Mouse (Mus musculus) stomach, embryonic 16.5 days (tissue): ENCODE results near the gene Angptl8. TPM values are rescaled to one million over a fixed set of nuclear protein-coding genes. Genes with fewer than 3 reads are reported as not detected.

Experiments used
- ATAC-seq: fragments of 200-750 bp; cut with Nextera tagmentation; 2 replicates; pipeline ENCODE4 v1.8.0; 2017; ENCODE audit warnings: moderate number of reproducible peaks, moderate TSS enrichment; ENCODE audit not compliant: insufficient read depth, low FRiP score
- H3K27ac ChIP-seq: fragments of 300-500 bp; sonication (generic); 2 replicates; pipeline ENCODE4 v1.5.1; 2014; ENCODE audit warnings: low read length
- H3K27me3 ChIP-seq: fragments of 300-500 bp; sonication (generic); 2 replicates; pipeline ENCODE4 v1.6.1; 2014; ENCODE audit warnings: low read length, control low read depth, mixed read lengths; ENCODE audit not compliant: control insufficient read depth, insufficient read depth
- H3K36me3 ChIP-seq: fragments of 300-500 bp; sonication (generic); 2 replicates; pipeline ENCODE4 v1.6.1; 2014; ENCODE audit warnings: low read length; ENCODE audit not compliant: control insufficient read depth, insufficient read depth
- H3K4me1 ChIP-seq: fragments of 300-500 bp; sonication (generic); 2 replicates; pipeline ENCODE4 v1.6.1; 2014; ENCODE audit warnings: low read length, control low read depth, mixed read lengths; ENCODE audit not compliant: control insufficient read depth, insufficient read depth
- H3K4me2 ChIP-seq: fragments of 300-500 bp; sonication (generic); 2 replicates; pipeline ENCODE4 v1.6.1; 2014; ENCODE audit warnings: low read depth, low read length, mixed read lengths
- H3K4me3 ChIP-seq: fragments of 300-500 bp; sonication (generic); replicated peaks from 2 replicates; pipeline ENCODE4 v1.5.1; 2014; ENCODE audit warnings: mild to moderate bottlenecking, low read length
- H3K9ac ChIP-seq: fragments of 300-500 bp; sonication (generic); 2 replicates; pipeline ENCODE4 v1.6.1; 2014; ENCODE audit warnings: low read length
- H3K9me3 ChIP-seq: fragments of 300-500 bp; sonication (generic); replicated peaks from 2 replicates; pipeline ENCODE4 v1.6.1; 2016; ENCODE audit warnings: low read length, control low read depth; ENCODE audit not compliant: control insufficient read depth
- WGBS: fragments of 180-500 bp; shearing (Covaris S2); extraction: QIAGEN DNeasy Blood & Tissue Kit; methylation state at CpG from one replicate; pipeline ENCODE4 v1.1.7; 2014; 5-methylcytosine and 5-hydroxymethylcytosine counted together
- polyA plus RNA-seq: library from polyadenylated mRNA; unstranded; fragments of >200 nt; fragmentation: Nextera tagmentation; extraction: Ambion mirVana; gene quantifications from 2 replicates; pipeline ENCODE4 v1.2.1, GENCODE M21; 2015

Gene Angptl8
- polyA plus RNA-seq, 1 experiment from 2014 or later, result 6.4 TPM

DNA sequence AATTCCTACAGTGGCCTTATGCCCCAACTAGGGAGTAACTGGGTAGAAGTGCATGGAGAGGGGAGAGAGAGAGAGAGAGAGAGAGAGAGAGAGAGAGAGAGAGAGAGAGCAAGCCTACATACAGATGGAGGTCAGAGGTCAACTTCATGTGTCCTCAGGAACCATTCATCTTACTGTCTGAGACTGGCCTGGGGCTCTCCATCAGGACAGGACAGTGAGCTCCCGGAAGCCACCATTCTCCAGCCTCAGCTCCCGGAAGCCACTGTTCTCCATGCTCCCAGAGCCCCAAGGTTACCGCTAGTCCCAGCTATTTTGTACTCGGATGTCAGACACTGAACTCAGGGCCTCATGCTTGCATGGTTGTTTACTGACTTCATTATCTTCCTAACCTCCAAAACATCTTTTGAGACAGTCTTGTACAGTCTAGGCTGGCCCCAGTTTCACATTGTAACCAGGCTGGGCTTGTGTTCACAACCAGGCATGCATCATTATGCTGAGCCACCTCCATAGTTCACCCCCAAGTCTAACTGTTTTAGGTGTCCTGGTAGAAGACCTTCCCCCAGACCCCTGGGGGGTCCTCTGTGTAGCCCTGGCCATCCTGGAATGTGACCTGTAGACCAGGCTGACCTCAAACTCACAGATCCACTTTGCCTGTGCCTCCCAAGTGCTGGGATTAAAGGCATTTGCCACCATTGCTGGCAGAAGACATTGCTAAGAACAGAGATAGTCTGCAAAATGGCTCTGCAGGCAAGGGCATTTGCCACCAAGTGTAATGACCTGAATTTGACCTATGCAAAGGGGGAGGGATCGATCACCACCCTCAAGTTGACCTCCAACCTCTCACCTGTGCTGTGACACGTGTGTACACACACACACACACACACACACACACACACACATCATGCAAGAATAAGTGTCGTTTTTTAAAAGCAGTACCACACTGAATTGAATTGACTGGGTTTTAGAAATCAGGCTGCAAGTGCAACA is 14.7 kb downstream of the Angptl8 start:
- H3K27me3 ChIP-seq, result no peaks in the 10 kb centered on the region
- H3K27ac ChIP-seq, result 0 out of 2 replicates have a peak overlapping the region, but pooled peaks have one; percentile 11
- peaks cover 44% of the 10 kb centered on the region for H3K4me1 ChIP-seq
- no peak for ATAC-seq
- peak overlapping the region; percentile 85 for H3K4me2 ChIP-seq
- no peaks in the 10 kb centered on the region for H3K9me3 ChIP-seq
- 0 out of 2 replicates have a peak overlapping the region, but pooled peaks have one; percentile 1 for H3K9ac ChIP-seq
- no peak overlapping the region for H3K4me3 ChIP-seq
- H3K36me3 ChIP-seq, result no peaks in the 10 kb centered on the region
- 59% methylated on average over 7 of the region's 7 CpGs for WGBS

DNA sequence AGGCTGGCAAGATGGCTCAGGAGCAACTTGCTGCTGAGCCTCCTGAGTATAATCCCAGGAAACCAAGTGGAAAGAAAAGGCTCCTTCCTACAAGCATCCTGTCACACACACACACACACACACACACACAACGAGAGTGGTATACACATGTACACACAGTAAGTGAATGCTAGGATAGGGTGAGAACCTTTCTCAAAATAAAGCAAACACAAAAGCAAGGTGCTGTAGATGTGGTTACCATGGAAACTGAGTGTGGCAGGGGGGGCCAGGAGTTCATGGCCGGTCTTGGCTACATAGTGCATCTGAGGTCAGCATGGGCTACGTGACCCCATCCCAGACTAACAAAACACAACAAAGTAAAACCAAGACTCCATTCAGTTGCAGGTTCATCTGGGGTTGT is 15.8 kb downstream of the Angptl8 start:
- Histone ChIP-seq H3K4me3 (peak overlapping the region; percentile 81), H3K9ac (peak overlapping the region; percentile 91; the same call in 1 of the 2 replicates), H3K4me1 (peaks cover 37% of the 10 kb centered on the region), H3K9me3 (no peaks in the 10 kb centered on the region), H3K27me3 (no peaks in the 10 kb centered on the region), H3K27ac (no peak overlapping the region), H3K4me2 (peak overlapping the region; percentile 85), H3K36me3 (no peaks in the 10 kb centered on the region)
- WGBS, result 61% methylated on average over 3 of the region's 3 CpGs
- no peak for ATAC-seq

DNA sequence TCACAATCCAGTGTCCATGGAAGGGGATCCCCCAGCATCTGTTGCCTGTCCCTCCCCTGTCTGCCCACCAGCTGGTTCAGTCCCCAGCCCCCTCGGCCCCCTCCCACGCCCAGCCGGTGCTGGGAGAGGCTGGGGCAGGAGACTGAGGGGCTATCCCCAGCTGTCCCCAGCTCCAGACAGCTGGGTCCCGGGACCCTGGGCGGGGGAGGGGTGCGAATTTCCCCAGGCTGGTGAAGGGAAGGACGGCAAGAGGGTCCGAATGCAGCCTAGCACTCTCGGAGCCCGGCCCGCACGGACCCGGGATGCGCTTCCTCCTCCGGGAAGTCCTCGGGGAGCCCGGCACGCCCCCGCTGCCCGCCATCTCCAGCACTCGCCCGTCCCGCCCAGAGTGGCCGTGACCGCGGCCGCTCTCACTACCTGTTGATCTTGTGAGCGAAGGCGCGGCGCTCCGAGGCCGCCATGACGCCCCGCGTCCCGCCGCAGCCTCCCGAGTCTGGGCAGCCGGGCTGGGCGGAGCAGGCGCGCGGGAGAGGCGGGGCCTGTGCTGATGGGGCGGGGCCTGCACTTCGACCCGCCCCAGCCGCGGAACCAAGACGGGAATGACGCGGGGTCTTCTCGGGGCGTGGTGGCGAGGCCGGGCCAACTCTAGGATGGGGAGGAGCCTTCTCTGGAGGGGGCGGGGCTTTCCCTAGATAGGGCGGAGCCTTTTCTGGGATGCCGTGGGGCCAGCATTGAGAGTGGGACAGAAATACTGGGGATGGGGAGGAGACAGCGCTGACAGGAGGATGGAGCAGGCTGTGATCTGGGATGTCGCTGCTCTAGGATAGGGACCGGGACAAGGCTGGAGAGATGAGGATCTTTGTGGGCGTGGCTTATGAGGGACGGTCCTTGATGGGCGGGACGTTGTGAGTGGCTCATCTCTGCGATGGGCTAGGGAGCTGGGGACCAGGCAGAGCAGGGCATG is 17.1 kb downstream of the Angptl8 start, which contains the start of gene Dock6:
Dock6 (minus strand) TSS at position 508 of the 964 bp plus-strand sequence.
- WGBS, result under 1% methylated on average over 68 of the region's 68 CpGs
- peak within 1 kb of the TSS; percentile 85 for H3K4me2 ChIP-seq
- H3K4me1 ChIP-seq, result peaks cover 24% of the 10 kb centered on the region
- ATAC-seq, result peak; percentile 94
- H3K36me3 ChIP-seq, result no peaks in the 10 kb centered on the region
- peak within 1 kb of the TSS; percentile 81 for H3K4me3 ChIP-seq
- H3K27me3 ChIP-seq, result no peaks in the 10 kb centered on the region
- H3K9ac ChIP-seq, result peak within 1 kb of the TSS; percentile 91
- no peaks in the 10 kb centered on the region for H3K9me3 ChIP-seq
- peak within 1 kb of the TSS; percentile 72 for H3K27ac ChIP-seq

DNA sequence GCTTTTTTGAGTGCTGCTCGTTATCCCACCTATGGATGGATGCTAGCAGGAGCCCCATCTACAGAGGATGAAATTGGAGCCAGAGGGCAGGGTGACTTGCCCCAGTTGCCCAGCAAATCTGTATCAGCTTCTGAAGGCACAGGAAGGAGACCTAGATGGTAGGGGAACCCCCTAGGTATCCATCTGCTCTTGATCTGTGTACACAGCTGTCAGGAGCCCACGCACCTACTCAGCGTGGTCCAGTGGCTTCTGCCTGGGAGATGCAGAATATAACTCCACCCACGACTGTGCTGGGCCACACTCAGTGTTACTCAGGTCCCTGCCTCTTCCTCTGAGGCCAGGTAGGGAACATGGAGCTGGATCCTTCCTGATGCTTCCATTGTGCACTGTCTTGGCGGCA is 18.7 kb downstream of the Angptl8 start:
- H3K27ac ChIP-seq, result peak overlapping the region; percentile 64; the same call in 1 of the 2 replicates
- 0 out of 2 replicates have a peak overlapping the region, but pooled peaks have one; percentile 7 for H3K9ac ChIP-seq
- H3K36me3 ChIP-seq, result no peaks in the 10 kb centered on the region
- ATAC-seq, result no peak
- H3K27me3 ChIP-seq, result no peaks in the 10 kb centered on the region
- no peaks in the 10 kb centered on the region for H3K9me3 ChIP-seq
- H3K4me1 ChIP-seq, result peaks cover 14% of the 10 kb centered on the region
- H3K4me3 ChIP-seq, result no peak overlapping the region
- 76% methylated on average over 5 of the region's 5 CpGs for WGBS
- no peak overlapping the region for H3K4me2 ChIP-seq

DNA sequence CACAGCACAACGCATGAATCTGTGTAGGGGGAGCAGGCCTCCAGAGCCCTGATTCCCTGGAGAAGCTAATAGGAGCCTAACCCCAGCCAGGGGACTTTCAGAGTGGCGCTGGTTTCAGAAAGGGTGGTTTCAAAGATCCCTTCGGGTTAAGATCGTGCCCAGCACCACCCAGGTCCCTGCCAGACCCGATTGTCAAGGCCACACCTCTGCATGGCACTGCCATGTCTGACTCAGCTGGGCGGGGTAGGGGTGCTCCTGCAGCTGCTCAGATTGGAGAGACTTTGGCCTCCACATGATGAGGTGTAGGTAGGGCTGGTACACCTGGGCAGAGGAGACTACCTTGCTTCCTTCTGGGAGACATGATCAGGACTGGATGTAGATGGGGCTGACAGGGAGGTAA is 19.6 kb downstream of the Angptl8 start:
- Histone ChIP-seq H3K4me3 (no peak overlapping the region), H3K27me3 (no peaks in the 10 kb centered on the region), H3K4me2 (no peak overlapping the region), H3K9me3 (no peaks in the 10 kb centered on the region), H3K36me3 (no peaks in the 10 kb centered on the region), H3K27ac (peak overlapping the region; percentile 62), H3K4me1 (peaks cover 14% of the 10 kb centered on the region), H3K9ac (0 out of 2 replicates have a peak overlapping the region, but pooled peaks have one; percentile 5)
- WGBS, result 74% methylated on average over 6 of the region's 6 CpGs
- peak; percentile 26; the same call in 1 of the 2 replicates for ATAC-seq

DNA sequence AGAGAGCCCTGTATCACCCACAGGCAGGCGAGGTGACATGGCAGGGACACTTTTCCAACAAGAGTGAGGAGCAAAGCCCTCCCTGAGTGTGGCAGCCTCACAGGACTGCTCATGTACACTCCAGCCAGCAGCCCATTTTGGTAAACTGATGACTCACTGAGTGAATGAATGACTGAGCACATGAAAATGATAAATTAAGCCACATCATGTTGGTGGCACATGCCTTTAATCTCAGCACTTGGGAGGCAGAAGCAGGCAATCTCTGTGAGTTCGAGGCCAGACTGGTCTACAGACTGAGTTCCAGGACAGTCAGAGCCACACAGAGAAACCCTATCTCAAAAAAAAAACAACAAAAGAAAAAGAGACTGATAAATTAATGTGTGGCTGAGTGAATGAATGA is 22.2 kb downstream of the Angptl8 start:
- no peak overlapping the region for H3K9ac ChIP-seq
- H3K9me3 ChIP-seq, result no peaks in the 10 kb centered on the region
- ATAC-seq, result no peak
- no peak overlapping the region for H3K4me3 ChIP-seq
- no peak overlapping the region for H3K27ac ChIP-seq
- H3K36me3 ChIP-seq, result no peaks in the 10 kb centered on the region
- no peaks in the 10 kb centered on the region for H3K4me1 ChIP-seq
- no peaks in the 10 kb centered on the region for H3K27me3 ChIP-seq
- WGBS, result 75% methylated on average over 2 of the region's 2 CpGs
- H3K4me2 ChIP-seq, result no peak overlapping the region

DNA sequence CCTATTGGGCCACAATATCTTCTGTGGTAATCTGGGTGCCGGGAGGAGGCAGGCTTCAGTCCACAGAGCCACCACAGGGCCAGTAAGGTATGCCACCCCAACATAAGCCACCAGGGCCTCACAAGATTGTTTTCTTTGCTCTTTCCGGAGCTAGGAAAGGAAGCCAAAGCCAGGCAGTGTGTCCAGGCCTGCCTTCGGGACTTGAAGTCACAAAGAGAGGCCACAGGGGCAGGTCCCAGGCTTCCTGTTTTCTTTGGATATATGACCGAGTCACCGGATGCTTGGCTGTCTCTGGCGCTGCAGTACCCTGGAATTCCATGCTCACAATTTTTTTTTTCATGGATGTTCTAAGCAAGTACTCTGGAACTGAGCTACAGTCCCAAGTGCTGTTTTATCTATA is 22.8 kb downstream of the Angptl8 start:
- Histone ChIP-seq H3K9ac (no peak overlapping the region), H3K27me3 (no peaks in the 10 kb centered on the region), H3K4me3 (no peak overlapping the region), H3K9me3 (no peaks in the 10 kb centered on the region), H3K4me2 (no peak overlapping the region), H3K27ac (0 out of 2 replicates have a peak overlapping the region, but pooled peaks have one; percentile 18), H3K4me1 (no peaks in the 10 kb centered on the region), H3K36me3 (no peaks in the 10 kb centered on the region)
- ATAC-seq, result peak; percentile 31; the same call in 1 of the 2 replicates
- 55% methylated on average over 6 of the region's 6 CpGs for WGBS

DNA sequence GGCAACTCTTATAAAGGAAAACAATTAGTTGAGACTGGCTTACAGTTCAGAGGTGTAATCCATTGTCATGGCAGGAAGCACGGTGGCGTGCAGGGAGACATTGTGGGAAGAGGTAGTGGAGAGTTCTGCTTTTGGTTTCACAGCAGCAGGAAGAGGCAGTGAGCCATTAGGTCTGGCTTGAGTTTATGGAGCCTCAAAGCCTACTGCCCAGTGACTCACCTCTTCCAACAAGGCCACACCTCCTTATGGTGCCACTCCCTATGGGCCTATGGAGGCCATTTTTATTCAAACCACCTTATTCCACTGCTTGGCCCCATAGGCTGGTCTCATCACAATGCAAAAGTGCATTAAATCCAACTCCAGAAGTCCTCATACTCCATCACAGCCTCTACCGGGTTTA is 24.3 kb downstream of the Angptl8 start:
- no peaks in the 10 kb centered on the region for H3K4me1 ChIP-seq
- no peak for ATAC-seq
- no peaks in the 10 kb centered on the region for H3K9me3 ChIP-seq
- H3K4me2 ChIP-seq, result no peak overlapping the region
- no peak overlapping the region for H3K27ac ChIP-seq
- WGBS, result 82% methylated on average over 3 of the region's 3 CpGs
- H3K9ac ChIP-seq, result no peak overlapping the region
- no peak overlapping the region for H3K4me3 ChIP-seq
- no peaks in the 10 kb centered on the region for H3K36me3 ChIP-seq
- H3K27me3 ChIP-seq, result no peaks in the 10 kb centered on the region
